Mouse (Mus musculus) retina, postnatal 7 days (tissue): ENCODE results near the gene 5730596B20Rik.

Experiments used
- DNase-seq: peaks from one replicate; pipeline ENCODE4 v3.0.0-alpha.2; 2012; ENCODE audit warnings: low read depth, low spot score

5730596B20Rik gene

DNA sequence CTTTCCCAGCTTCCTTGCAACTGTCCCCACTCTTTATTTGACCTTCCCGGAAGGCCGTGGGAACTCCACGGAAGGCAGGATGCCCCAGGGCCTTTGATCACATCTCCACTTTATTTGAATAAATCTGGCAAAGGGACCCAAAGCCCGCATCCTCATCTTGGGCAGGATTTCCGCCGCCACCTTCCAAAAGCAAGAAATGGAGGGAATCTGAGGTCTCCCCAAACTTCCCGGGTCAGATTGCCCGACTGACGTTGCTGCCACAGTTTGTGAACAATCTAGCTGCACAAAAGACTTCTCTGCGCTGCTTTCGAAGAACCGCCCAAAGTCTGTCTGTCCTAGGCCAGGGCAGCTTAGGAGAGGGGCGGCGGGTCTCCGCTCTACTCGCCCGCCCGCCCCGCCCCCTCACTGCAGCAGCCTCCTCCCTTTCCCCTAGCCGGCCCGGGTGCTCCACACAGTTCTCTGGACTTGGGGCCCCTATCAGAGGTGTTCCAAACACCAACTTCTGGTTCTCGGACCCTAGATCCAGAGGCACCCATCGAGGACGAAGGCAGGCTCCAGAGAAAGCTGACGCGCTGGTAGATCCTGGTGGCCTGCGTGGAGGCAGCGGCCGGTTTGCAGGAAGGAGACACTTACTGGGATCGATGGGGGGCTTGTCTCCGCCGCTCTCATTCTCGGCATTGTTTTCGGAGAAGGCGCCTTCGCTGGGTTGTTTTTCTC is 47.8 kb downstream of the 5730596B20Rik start:
- no peak for DNase-seq

- no peak for DNase-seq
These were observed 48.6 kb downstream of the 5730596B20Rik start for GRCm38 (mm10) chr6:52225612-52226568.

GRCm38 (mm10) chr6:52226569-52227257 is 49.4 kb downstream of the 5730596B20Rik start:
- no peak for DNase-seq

- DNase-seq = no peak
These were observed 50.3 kb downstream of the 5730596B20Rik start for GRCm38 (mm10) chr6:52227470-52228222.

- DNase-seq = no peak
These were observed 51.5 kb downstream of the 5730596B20Rik start for GRCm38 (mm10) chr6:52228475-52229465.

- no peak for DNase-seq
These were observed 52.5 kb downstream of the 5730596B20Rik start for GRCm38 (mm10) chr6:52229558-52230416.
